Mouse (Mus musculus) adrenal gland, postnatal 14 days (tissue): ENCODE data around the gene Tpbgl. TPM values are rescaled to one million over a fixed set of nuclear protein-coding genes. Genes with fewer than 3 reads are reported as not detected.

Source experiments
- DNase-seq: peaks from one replicate; pipeline ENCODE4 v3.0.0; 2021; ENCODE audit warnings: mixed read lengths
- long read RNA-seq, 2 experiments: library from polyadenylated mRNA; stranded (forward); transcript quantifications; one replicate each; pipeline ENCODE4 v2.0.0; 2021
- total RNA-seq: library from RNA; stranded (reverse); gene quantifications from 2 replicates; pipeline ENCODE4 v1.2.3, GENCODE M21; 2021

Gene Tpbgl
- total RNA-seq: 14.7 and 16.5 TPM in 2 replicates
- long read RNA-seq, experiment 1, transcript Tpbgl-201 (1 exons, 3,022 nt): major isoform, 47 of 47 reads
- long read RNA-seq, experiment 1, partial matches to known transcripts: 0 of 47 reads
- long read RNA-seq, experiment 1, other reads (novel, unspliced or antisense): 0 of 47 reads
- long read RNA-seq, experiment 2, transcript Tpbgl-201 (1 exons, 3,022 nt): major isoform, 24 of 24 reads
- long read RNA-seq, experiment 2, partial matches to known transcripts: 0 of 24 reads
- long read RNA-seq, experiment 2, other reads (novel, unspliced or antisense): 0 of 24 reads

DNA sequence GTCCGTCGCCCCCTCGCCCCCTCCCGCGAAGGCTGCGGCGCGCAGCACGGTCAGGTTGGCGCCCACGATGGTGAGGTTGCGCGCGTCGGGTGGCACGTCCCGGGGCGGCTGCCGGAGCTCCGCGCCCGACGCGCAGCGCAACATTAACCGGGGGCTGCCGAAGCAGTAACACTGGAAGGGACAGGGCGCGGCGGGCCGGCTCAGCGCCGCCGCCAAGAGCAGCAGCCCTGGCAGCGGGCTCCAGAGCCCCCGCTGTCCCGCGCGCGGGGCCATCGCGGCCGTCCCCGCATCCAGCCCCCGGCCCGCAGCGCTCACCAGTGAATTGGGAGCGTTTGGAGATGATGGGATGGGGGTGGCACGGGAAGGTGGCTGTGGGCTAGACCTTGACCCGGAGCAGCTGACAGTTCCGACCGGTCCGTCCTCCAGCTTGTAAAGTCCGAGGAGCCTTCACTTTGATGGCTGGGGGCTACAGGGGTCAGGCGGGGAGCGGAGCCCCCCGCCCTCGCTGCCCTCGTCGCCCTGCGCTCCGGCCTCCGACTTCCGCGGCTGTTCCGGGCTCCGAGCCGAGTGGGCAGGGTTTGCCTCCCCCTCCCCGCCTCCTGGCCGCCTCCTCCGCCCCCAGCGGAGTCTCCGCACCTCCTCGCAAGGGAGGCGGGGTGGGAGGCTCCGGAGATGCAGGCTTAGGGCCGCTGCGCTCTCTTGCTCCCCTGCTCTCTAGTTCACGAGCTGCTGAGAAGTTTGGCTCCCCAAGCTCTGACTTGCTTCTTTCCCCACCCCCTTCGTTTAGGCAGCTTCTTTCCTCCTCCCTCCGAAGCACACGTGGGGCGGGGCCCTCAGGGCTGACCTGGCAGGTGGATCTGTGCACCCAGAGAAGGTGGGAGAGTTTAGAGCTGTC lies at the start of gene Tpbgl:
TSS of gene Tpbgl (minus strand) at position 728 of the 895 bp plus-strand sequence.
- DNase-seq: peak; percentile 83

DNA sequence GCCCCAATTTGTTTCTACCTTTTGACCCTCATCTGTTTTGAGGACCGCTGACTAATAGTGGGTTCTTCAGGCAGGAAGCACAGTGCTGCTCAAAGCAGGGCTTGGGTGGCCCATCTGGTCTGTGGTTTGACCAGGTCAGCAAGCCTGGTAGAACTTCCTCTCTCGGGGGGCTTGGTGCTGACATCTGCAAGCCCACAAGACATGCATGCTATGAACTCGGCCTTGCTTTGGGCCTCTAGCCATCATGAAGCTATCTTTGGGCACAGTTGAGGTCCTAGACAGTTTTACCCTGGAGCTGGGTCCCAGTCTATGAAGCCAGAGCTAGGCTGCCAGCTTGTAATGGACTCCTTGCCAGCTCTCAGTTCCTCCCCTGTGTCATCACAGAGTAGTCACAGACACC lies 48.0 kb upstream of the Tpbgl start:
- no peak for DNase-seq

DNA sequence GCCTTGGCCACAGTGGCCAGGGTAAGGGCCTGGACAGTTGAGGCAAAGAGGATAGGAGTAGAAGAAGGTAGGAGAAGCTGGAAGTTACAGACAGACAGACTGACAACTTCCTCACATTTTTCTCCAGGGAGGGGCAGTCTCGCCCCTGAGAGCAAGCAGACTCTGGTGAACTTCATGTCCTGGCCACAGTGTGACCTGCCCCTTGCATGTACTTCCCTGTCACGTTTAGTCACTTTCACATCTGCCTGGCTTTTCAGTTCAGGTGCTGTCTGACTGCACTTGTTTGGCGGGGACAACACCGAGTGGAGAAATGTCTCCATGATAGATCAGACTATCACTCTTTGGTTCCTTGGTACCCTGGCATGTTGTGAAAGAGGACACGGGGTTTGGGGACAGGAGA lies 47.3 kb upstream of the Tpbgl start:
- DNase-seq: no peak

DNA sequence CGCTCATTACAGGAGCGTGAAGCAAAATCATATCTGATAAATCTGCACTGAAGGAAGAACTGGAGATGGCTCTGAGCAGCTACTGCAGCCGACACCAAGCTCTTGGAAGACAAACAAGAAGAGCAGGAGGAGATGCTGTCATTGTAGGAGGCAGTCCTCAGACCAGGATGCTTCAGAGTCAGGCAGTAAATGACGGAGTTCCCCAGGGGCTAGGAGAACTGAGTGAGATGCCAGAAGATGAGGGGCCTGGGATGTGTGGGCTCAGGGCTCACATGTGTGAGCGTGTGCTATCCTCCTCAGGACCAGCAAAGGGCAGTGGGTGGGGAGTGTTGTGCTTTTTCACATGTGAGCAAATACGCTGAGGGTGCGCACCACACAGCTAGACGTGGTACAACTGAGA lies 46.3 kb upstream of the Tpbgl start:
- no peak for DNase-seq

DNA sequence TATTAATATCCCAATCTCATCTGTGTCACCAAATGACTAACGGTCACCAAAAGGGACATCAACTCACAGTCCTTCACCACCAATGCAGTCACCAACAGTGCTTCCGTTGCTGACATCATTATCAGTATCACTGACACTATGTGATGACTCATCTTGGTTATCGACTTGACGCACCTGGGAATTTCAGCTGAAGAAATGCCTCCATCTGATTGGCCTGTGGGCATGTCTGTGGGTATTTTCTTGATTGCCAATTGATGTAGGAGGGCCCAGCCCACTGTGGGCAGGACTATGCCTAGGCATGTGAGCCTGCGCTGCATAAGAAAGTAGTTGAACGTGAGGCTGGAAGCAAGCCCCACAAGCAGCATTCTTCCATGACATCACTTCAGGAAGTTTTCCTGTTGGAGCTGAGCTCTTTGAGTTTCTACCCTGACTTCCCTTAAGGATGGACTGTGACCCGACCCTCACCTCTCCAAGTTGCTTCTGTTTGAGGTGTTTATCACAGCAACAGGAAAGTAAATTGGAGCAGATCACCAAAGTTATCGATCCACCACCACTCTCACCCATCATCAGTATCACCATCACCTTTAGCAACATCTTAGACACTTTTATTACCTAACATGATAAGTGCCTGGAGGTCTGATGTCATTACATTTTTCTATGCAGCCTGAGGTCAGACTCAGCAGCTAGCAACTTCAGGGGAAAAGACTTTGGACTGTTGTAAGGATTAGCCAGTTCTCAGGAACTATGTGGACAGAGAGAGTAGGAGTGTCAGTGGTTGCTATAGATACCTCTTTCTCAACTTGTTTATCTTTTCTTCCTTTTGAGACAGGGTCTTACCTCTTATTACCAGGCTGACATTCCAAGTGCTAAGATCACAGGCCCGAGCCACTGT lies 44.9 kb upstream of the Tpbgl start:
- no peak for DNase-seq

DNA sequence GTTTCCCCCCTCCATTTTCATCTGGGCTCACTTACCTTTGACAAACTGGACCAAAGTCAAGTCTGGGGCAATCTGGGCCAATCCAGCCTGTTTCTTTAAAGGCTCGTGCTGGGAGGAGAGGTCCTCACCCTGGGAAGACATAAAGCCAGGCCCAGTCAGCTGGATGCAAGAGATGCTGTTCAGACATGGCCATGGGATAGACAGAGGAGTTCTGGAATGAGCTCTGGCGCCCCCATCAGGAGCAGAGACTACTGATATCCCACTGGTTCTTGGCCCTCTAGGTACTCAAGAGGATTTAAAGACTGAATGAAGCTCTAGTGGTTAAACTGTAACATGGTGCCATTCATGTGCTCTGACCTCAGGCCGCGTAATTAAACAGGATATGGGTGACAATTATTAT lies 44.0 kb upstream of the Tpbgl start:
- peak; percentile 36 for DNase-seq

DNA sequence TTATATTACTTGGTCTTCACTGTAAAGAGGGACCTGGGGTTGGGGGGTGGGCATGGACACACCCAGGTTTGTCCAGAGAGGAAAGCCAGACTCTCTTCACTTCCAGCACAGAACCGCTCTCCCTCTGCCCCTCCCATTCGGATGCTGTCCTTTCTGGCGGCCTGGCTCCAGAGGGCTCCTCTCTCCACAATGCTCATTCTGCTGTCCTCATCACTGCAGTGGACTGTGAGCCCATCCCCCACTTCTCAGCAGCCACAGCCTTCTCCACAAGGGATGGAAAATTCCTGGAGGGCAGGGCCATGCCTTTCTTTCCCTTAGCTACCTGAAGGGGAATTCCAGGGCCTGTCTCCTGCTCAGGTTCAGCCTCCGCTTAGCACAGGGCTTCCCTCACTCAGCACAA lies 41.9 kb upstream of the Tpbgl start:
- DNase-seq: peak; percentile 80

DNA sequence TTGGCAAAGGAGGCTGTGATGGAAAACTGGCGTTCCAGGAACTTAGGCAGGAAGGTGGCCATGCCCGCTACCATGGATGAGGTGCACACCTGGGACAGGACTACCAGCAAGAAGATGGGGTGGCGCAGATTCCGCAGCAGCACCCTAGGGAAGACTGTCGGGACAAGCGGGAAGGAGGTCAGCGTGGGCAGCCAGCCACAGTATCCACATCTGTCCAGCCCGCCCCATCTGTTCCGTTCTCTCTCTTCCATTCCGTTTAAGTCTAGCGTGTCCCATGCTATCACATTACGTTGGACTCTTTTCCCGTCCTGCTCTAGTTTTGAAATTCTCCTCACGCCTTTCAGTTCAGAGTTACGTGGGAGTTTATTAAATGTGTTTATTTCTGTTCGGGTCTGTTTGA lies 40.2 kb upstream of the Tpbgl start:
- no peak for DNase-seq

DNA sequence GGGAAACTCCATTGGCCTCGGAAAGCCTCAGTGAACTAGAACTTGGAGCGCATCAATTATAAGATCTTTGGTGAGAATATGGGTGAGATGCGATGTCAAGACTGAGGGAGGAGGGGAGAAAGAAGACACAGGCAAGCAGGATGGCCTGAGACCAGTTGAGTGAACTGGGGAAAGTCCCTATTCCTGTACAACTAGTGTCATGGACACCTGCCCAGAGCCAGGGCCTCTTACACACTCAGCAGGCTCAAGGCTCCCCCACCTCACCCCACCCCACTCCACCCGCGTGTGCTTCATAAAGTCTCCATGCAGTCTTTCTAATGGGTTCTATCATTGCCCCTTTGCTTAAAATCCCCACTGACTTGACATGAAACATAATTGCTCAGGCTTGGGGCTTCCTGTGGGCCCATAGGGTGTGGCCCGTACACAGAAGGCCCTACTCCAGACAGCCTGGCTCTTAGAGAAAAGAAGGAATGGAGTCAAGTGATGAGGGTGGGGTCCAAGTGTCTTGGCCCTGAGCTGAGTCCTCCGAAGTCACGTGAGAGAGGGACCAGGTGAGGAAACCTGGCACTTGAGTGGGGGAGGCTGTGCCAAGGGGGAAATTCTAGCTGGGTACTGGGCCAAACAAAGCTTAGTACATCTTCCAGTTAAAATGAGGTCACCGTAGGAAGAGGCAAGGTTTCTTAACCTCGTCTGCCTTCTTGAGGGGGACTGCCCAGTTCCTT lies 39.0 kb upstream of the Tpbgl start:
- no peak for DNase-seq

DNA sequence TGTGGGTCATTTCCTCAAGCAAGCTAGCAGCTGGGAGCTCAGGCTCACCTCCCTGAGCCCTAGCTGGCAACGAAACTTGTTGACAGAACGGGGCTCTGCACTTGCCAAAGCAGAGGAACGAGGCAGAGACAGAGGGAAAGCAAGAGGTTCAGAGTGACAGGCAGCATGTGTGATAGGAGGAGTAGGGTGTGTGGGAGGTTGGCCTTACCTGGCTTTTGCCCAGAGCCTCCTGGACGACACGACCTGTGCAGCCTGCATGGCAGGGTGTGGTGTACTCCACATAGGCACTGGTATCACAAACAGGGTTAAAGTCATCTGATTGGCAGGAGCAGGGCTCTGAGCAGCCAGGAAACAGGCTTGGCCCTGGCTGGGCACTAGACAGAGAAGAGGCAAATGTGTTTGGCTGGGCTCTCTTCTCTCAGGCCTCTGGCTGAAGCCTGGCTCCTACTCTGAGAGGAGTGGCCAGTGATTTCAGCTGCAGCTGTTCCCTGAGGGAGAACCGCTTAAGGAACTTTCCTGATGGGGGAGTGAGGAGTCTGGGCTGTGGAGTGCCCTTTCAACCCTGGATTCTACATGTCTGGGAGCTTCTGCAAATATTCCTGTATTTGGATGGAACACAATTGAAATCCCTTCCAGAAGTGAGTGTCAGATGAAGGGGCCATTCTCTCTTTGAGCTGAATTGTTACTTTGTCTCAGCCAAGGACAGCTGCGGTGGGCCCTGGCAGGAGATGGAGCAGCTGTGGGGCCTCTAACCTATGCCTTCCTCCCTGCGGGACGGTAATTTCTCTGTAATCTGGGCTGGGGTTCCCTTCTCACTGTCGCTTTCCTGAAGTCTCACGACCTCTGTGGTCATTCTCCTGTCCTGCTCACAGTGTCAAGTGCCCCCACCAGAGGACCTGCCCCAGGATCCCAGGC lies 37.9 kb upstream of the Tpbgl start:
- peak; percentile 69 for DNase-seq

DNA sequence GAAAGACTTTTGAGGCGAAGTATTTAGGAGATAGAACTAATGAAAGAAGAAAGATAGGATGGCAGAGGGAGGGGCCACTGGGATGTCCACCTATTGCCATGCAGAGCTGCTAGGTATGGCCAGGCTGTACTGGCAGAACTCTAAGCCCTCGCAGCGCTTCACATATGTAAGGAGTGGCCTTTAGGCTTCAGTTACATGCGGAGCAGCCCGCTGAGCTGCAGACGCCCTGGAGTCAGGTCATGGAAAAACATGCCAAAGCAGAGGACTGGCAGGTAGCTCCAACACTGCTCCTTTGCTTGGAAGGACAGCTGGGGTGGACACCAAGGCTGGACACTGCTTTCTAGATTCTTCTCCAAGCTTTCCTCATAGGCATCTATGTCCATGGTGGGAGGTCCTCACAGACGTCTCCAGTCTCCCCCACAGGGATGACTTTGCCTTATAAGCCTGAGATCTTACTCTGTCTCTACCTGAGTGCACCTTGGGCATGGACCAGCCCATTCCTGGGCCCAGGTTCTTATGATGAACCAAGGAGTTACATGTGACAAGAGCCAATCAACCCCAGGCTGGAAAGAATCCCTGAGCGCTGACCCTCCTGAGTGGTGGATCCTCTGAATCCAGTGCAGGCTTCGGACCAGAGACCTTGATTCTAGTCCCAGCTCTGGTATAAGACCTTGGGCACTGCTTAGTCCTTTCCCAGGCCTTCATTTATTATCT lies 36.8 kb upstream of the Tpbgl start:
- no peak for DNase-seq

DNA sequence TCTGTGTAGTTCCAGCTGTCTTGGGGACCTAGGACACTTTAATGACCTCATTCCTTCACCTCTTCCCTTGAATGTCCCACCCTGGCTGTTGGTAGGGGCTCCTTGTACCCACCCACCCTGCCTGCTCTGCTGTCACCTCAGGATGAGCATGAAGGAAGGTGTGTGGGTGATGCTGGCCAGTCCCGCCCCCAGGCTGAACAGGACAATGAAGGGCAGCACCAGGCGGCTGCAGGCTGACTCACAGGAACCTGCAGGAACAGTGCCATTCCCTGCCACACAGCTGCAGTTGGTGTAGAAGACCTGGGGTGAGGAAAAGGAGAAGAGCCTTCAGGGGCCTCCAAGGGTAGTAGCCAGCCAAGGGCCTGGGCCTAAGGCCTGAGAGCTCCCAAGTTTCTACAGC lies 35.4 kb upstream of the Tpbgl start:
- DNase-seq: no peak

DNA sequence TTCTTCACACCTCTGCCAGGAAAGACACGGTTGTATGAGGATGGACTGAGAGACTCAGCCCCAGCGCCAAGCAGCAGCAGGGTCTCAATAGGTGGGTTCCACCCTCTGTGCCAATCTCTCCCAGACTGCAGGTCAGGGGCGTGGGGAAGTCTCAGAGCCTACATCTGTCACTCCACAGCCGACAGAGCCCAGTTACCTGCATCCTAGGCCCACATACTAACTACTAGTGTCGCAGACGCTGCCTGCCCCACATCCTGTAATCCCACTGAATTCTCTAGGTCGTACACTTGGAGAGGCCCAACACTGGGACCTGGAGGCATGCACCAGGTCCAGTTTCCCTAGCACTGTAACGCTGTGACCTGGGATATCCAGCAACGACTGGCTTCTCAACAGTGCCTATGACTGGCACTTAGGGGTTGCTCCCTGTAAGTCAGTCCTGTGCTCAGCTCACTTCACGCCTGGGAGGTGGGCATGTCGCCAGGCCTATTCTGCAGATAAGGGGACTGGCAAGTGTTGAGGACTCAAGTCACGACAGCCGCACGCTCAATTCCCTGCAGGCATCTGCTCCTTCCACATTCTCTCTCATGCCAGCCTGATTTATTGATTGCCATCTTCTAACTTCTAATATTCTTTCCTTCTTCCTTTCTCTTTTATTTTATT lies 34.8 kb upstream of the Tpbgl start:
- peak; percentile 39 for DNase-seq

DNA sequence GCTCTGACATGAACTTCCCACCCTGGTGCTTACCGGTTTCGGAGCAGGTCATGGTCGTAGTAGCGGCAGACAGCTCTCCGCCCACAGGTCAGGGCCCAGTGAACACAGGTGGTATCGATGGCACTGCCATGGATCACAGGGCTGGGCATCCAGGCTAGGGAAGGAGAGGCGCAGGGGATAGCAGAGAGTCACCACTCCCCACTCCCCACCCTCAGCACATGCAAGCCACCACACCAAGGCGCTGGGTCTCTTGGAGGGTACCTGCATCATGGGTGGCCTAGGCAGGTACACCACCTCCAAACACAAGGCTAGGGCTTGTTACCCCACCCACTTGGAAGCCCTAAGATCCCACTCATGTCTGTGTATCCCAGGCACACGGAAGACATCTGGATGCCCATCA lies 34.2 kb upstream of the Tpbgl start:
- DNase-seq: no peak

DNA sequence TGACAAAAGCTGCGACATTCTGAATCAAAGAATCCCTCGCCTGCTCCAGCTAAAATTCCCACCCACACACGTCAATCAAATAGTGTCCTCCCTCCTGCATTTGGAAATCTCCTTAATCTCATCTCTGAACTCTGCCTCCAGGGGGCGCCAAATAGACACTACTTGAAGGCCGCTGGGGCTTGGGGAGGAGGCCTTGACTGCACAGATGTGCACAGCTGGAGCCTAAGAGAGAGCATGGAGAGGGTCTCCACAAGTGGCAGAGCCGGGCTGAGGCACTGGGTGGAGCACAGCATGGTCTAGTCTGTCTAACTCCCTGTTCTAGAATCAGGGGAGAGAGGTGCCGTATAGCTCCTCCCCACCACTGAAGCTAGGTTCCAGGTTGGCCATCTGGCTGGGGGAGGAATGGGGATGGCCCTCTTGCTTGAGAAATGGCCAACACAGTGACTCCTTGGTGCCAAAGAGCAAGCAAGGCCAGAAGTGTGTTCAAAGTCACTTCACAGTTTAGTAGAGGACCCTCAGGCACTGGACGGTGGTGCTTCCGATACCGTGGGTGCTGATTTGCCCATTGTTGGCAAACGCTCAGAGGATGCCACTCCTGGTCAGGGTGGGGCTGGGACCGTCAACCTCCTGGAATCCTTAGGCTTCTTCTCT lies 32.6 kb upstream of the Tpbgl start:
- DNase-seq: peak; percentile 94

DNA sequence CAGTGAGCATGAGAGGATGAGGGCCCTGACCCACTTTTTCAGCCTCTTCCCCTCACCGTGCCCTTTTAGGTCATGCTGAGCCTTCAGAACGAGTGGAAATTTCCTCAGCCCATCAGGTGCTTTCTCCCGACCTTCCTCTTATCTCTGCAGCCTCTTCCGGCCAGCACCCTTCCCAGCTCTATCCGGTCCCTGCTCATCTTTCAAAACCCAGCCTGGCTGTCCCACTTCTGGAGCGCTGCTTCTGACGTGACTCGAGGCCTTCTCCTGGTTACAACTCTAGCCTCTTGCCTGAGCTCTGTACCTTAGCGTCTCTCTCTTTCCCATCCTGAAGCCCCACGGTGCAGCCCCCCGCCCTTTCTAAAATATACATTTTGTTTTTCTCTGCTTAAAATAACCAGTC lies 27.3 kb upstream of the Tpbgl start:
- DNase-seq: peak; percentile 68

DNA sequence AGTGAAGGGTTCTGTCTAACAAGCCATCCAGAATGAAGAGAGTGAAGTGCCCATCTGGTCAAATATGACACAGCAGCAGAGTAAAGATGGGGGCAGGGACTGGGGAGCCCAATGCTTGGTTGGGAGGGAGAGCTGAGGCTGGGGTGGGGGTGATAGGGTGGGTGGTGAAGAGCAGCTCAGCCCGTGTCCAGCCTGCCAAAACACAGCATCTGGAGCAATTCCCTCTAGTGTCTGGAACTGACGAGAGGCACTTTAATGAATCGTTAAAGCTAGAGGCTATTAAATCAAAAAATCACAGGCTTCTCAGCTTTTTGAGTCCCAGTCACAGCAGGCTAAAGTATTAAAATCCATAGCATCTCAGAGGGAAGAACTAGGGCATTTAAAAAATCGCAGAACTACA lies 22.7 kb upstream of the Tpbgl start:
- no peak for DNase-seq

DNA sequence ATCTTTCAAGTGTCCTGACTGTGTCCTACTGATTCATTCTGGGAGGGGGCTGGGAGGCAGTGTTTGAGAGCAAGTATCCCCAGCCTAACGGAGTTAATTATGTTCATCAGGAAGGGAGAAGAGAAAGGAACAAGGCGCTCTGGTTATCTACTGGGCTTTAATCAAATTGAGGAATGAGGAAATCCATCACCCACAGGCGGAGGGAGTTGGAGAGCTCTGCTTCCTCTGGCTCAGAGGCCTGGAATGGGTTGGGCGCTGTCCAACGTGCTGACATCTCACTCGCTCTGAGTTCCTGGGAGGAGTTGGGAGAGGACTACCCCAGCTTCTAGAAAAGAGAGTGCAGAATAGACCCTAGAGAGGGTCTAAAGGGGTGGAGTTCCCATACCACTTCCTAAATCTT lies 21.7 kb upstream of the Tpbgl start:
- peak; percentile 87 for DNase-seq

DNA sequence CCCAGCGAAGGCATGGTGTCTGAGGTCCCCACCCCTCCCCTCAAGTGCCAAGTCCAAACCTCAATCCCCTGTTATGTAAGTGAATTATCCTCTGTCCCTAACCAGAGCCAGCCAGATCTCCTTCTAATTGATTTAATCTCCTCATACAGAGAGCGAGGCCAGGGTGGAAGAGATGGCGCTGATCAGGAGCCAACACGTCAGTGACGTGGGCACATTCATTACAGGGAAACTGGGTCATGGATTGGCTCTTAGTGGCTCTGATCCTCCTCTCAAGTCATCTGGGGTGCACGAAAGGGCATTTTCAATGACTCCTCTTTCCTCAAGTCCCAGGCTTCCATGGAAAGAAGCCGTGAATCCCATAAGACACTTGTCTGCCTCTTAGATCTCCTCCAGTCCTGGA lies 17.8 kb upstream of the Tpbgl start:
- no peak for DNase-seq
